Mouse (Mus musculus) kidney, adult 2 months (tissue): ENCODE data around the gene Reg3d. TPM values are rescaled to one million over a fixed set of nuclear protein-coding genes. Genes with fewer than 3 reads are reported as not detected.
"Not testable (repeated sequence)": the region's sequence is repeated elsewhere in the genome, so short reads cannot be mapped to it uniquely, and the experiment has no call there.

Source experiments
- DNase-seq: peaks from one replicate; pipeline ENCODE4 v3.0.0; 2021
- H3K27ac ChIP-seq: fragments of 200-500 bp; 2 replicates; pipeline ENCODE4 v1.5.1; 2012; ENCODE audit warnings: low read depth, low read length, control low read depth, inconsistent platforms; ENCODE audit not compliant: insufficient read depth
- H3K27me3 ChIP-seq: fragments of 200-500 bp; replicated peaks from 2 replicates; pipeline ENCODE4 v1.6.1; 2012; ENCODE audit warnings: mild to moderate bottlenecking, moderate library complexity, low read length, inconsistent platforms; ENCODE audit not compliant: control insufficient read depth, insufficient read depth
- H3K36me3 ChIP-seq: fragments of 200-500 bp; 2 replicates; pipeline ENCODE4 v1.6.1; 2012; ENCODE audit warnings: mild to moderate bottlenecking, moderate library complexity, low read length, inconsistent platforms; ENCODE audit not compliant: control insufficient read depth, insufficient read depth
- H3K4me1 ChIP-seq: fragments of 200-500 bp; 2 replicates; pipeline ENCODE4 v1.6.1; 2011; ENCODE audit warnings: low read length; ENCODE audit not compliant: control insufficient read depth, insufficient read depth
- H3K4me3 ChIP-seq: fragments of 200-500 bp; 2 replicates; pipeline ENCODE4 v1.5.1; 2011; ENCODE audit warnings: mild to moderate bottlenecking, low read depth, low read length, control low read depth; ENCODE audit not compliant: insufficient read depth
- CTCF ChIP-seq: fragments of 200-500 bp; conservative IDR thresholded peaks from 2 replicates; pipeline ENCODE4 v1.5.1; 2011; ENCODE audit warnings: low read depth, mild to moderate bottlenecking, control low read depth, low read length, moderate library complexity, mixed read lengths; ENCODE audit not compliant: insufficient read depth, insufficient read length
- POLR2A ChIP-seq: fragments of 200-500 bp; IDR thresholded peaks from one replicate; pipeline ENCODE4 v1.6.1; 2011; ENCODE audit warnings: low read depth, low read length, control low read depth
- WGBS: fragments of 180-500 bp; shearing (Covaris S2); methylation state at CpG from one replicate; pipeline ENCODE4 v1.1.7; 2018; 5-methylcytosine and 5-hydroxymethylcytosine counted together
- polyA plus RNA-seq: library from polyadenylated mRNA; depleted of rRNA; stranded (reverse); fragments of >200 nt; gene quantifications from 2 replicates; pipeline ENCODE4 v1.2.3, GENCODE M21; 2012; rRNA removed

Reg3d gene
- polyA plus RNA-seq = not detected in 2 replicates

- H3K4me3 ChIP-seq = no peak within 1 kb of the TSS
- H3K4me1 ChIP-seq = no peaks in the 10 kb centered on the region
- 61% methylated on average over 2 of the region's 2 CpGs for WGBS
- H3K27me3 ChIP-seq = no peaks in the 10 kb centered on the region
- no peak for TF ChIP-seq POLR2A
- no peak for TF ChIP-seq CTCF
- no peak within 1 kb of the TSS for H3K27ac ChIP-seq
- H3K36me3 ChIP-seq = no peaks in the 10 kb centered on the region
- no peak for DNase-seq
These were observed at the start of gene Reg3d for GRCm38 (mm10) chr6:78378765-78379164. Gene Reg3d, minus strand, starts transcription at chr6:78378865.

- no peak overlapping the region for H3K27ac ChIP-seq
- 80% methylated on average over 3 of the region's 3 CpGs for WGBS
- no peaks in the 10 kb centered on the region; the same call in 1 of the 2 replicates for H3K27me3 ChIP-seq
- H3K4me1 ChIP-seq = no peaks in the 10 kb centered on the region
- DNase-seq = no peak
- no peaks in the 10 kb centered on the region for H3K36me3 ChIP-seq
- no peak for TF ChIP-seq CTCF
- TF ChIP-seq POLR2A = no peak
- no peak overlapping the region for H3K4me3 ChIP-seq
These were observed 46.8 kb upstream of the Reg3d start for GRCm38 (mm10) chr6:78425497-78425896.

- not testable (repeated sequence) for H3K4me1 ChIP-seq, DNase-seq
These were observed 43.7 kb upstream of the Reg3d start, which contains the start of gene Reg1 for GRCm38 (mm10) chr6:78422411-78422810. Gene Reg1, plus strand, starts transcription at chr6:78422711.

GRCm38 (mm10) chr6:78395323-78395722 lies 16.7 kb upstream of the Reg3d start, which contains the start of gene Reg2:
Gene Reg2, plus strand, starts transcription at chr6:78395623.
- H3K4me1 ChIP-seq, H3K36me3 ChIP-seq, H3K27ac ChIP-seq, H3K27me3 ChIP-seq, H3K4me3 ChIP-seq, DNase-seq: not testable (repeated sequence)
- WGBS = 96% methylated on average over 5 of the region's 17 CpGs

More at GRCm38 (mm10) chr6:78422411-78422810, 43.7 kb upstream of the Reg3d start, which contains the start of gene Reg1:
- not testable (repeated sequence) for H3K36me3 ChIP-seq, H3K4me3 ChIP-seq, H3K27ac ChIP-seq, H3K27me3 ChIP-seq

- Histone ChIP-seq H3K27me3 (no peaks in the 10 kb centered on the region), H3K27ac (no peak overlapping the region), H3K4me3 (no peak overlapping the region), H3K4me1 (no peaks in the 10 kb centered on the region), H3K36me3 (no peaks in the 10 kb centered on the region)
- DNase-seq = no peak
- TF ChIP-seq POLR2A = no peak
- no peak for TF ChIP-seq CTCF
- WGBS = 77% methylated on average over 3 of the region's 3 CpGs
These were observed 6.9 kb upstream of the Reg3d start for GRCm38 (mm10) chr6:78385609-78386008.

- TF ChIP-seq POLR2A = no peak
- TF ChIP-seq CTCF = no peak
- H3K27ac ChIP-seq = no peak within 1 kb of the TSS
- no peak for DNase-seq
- no peaks in the 10 kb centered on the region for H3K27me3 ChIP-seq
- no peaks in the 10 kb centered on the region for H3K4me1 ChIP-seq
- H3K36me3 ChIP-seq = no peaks in the 10 kb centered on the region
- no peak within 1 kb of the TSS for H3K4me3 ChIP-seq
These were observed 1.7 kb upstream of the Reg3d start, which contains the start of gene Reg3a for GRCm38 (mm10) chr6:78380409-78380808. Gene Reg3a, plus strand, starts transcription at chr6:78380709.

- H3K36me3 ChIP-seq = no peaks in the 10 kb centered on the region
- 89% methylated on average over 2 of the region's 2 CpGs for WGBS
- no peaks in the 10 kb centered on the region for H3K27me3 ChIP-seq
- no peak for TF ChIP-seq POLR2A
- TF ChIP-seq CTCF = no peak
- no peak for DNase-seq
- H3K4me3 ChIP-seq = no peak within 1 kb of the TSS
- H3K27ac ChIP-seq = no peak within 1 kb of the TSS
- no peaks in the 10 kb centered on the region for H3K4me1 ChIP-seq
These were observed 8.3 kb downstream of the Reg3d start, which contains the start of gene Reg3b for GRCm38 (mm10) chr6:78370357-78370756. Gene Reg3b, plus strand, starts transcription at chr6:78370657.

- Histone ChIP-seq H3K27me3 (no peaks in the 10 kb centered on the region), H3K36me3 (no peaks in the 10 kb centered on the region), H3K27ac (no peak overlapping the region), H3K4me1 (no peaks in the 10 kb centered on the region), H3K4me3 (no peak overlapping the region)
- DNase-seq = no peak
- 48% methylated on average over 2 of the region's 2 CpGs for WGBS
- TF ChIP-seq CTCF (no peak), POLR2A (no peak)
These were observed 16.6 kb downstream of the Reg3d start for GRCm38 (mm10) chr6:78361971-78362563.
